Comparison of ENCODE assay signal across 9 mouse cellular contexts in the genomic region with DNA sequence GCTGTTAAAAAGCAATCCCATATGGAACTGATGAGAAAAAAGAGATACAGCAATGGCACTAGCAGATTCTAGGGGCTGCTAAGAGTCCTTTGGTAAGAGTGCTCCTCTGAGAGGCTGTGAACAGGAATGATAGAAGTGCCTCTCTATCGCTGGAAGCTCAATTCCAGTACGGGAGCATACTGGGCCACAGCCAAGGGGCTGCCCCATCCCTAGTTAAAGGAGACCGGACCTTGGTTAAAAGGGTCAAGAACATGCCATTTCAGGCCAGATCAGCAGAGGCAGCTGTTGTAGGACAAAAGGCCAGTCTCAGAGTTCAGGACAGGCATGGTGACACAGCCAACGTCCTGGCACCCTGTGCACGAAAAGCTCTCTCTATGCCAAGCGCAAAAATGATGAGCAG. TPM values are rescaled to one million over a fixed set of nuclear protein-coding genes. Genes with fewer than 3 reads are reported as not detected.
A peak's percentile ranks its signal among the peaks of the same experiment; 100 is the strongest.
DNase-seq lines count a peak whose midpoint lies in the region; ATAC-seq lines count a peak whose summit lies in the region.
"Had no signal": no experiment of that assay in that cellular context is flagged by ENCODE, and none has a peak within 500 bp of the region (broad histone marks: within the 10 kb centered on the region; RNA-seq: fewer than 3 reads in every experiment).

No protein-coding gene starts in this region.

- H3K36me3 ChIP-seq in forebrain, embryonic 13.5 days (ENCODE audit: poor library complexity, severe bottlenecking) = no peaks in the 10 kb centered on the region
- no peaks in the 10 kb centered on the region for H3K36me3 ChIP-seq in forebrain, embryonic 12.5 days (replicated peaks)
- H3K36me3 ChIP-seq in hindbrain, embryonic 15.5 days = no peaks in the 10 kb centered on the region

- 0 out of 2 replicates have a peak, but pooled peaks cover 9% of the 10 kb centered on the region for H3K27me3 ChIP-seq in forebrain, embryonic 13.5 days
- H3K27me3 ChIP-seq in forebrain, embryonic 12.5 days = peaks cover 27% of the 10 kb centered on the region
- H3K27me3 ChIP-seq in hindbrain, embryonic 15.5 days = no peaks in the 10 kb centered on the region

- H3K4me3 ChIP-seq in forebrain, embryonic 13.5 days = no peak overlapping the region
- H3K4me3 ChIP-seq in forebrain, embryonic 12.5 days (replicated peaks) = no peak overlapping the region
- H3K4me3 ChIP-seq in hindbrain, embryonic 15.5 days = peak overlapping the region; percentile 81
- H3K4me3 ChIP-seq: megakaryocyte, embryonic 14.5 days had no signal

- no peak for ATAC-seq in forebrain, embryonic 13.5 days
- ATAC-seq in forebrain, embryonic 12.5 days (ENCODE audit: low FRiP score) = no peak
- ATAC-seq in hindbrain, embryonic 15.5 days (ENCODE audit: low FRiP score, low read depth) = no peak
- no peak for ATAC-seq in CD4-positive, CD25-positive, alpha-beta regulatory T cell, adult 4 months

- H3K27ac ChIP-seq in forebrain, embryonic 13.5 days = no peak overlapping the region
- no peak overlapping the region for H3K27ac ChIP-seq in forebrain, embryonic 12.5 days
- H3K27ac ChIP-seq in hindbrain, embryonic 15.5 days (replicated peaks) = peak overlapping the region; percentile 74; the same call in 1 of the 2 replicates

- H3K9me3 ChIP-seq in forebrain, embryonic 13.5 days (replicated peaks) = no peaks in the 10 kb centered on the region
- no peaks in the 10 kb centered on the region for H3K9me3 ChIP-seq in forebrain, embryonic 12.5 days
- no peaks in the 10 kb centered on the region for H3K9me3 ChIP-seq in hindbrain, embryonic 15.5 days

- WGBS in forebrain, embryonic 13.5 days = 86% methylated on average over 6 of the region's 6 CpGs
- WGBS in forebrain, embryonic 12.5 days = 85% methylated on average over 6 of the region's 6 CpGs
- 73% methylated on average over 6 of the region's 6 CpGs for WGBS in hindbrain, embryonic 15.5 days

- peak overlapping the region; percentile 91; the same call in 1 of the 2 replicates for H3K4me2 ChIP-seq in forebrain, embryonic 13.5 days
- no peak overlapping the region for H3K4me2 ChIP-seq in forebrain, embryonic 12.5 days
- H3K4me2 ChIP-seq in hindbrain, embryonic 15.5 days = peak overlapping the region; percentile 97

- H3K4me1 ChIP-seq in forebrain, embryonic 13.5 days = peaks cover 14% of the 10 kb centered on the region
- H3K4me1 ChIP-seq in forebrain, embryonic 12.5 days = peaks cover 6% of the 10 kb centered on the region; the same call in 1 of the 2 replicates
- peaks cover 39% of the 10 kb centered on the region for H3K4me1 ChIP-seq in hindbrain, embryonic 15.5 days (replicated peaks)

- H3K9ac ChIP-seq in forebrain, embryonic 13.5 days = no peak overlapping the region
- no peak overlapping the region for H3K9ac ChIP-seq in forebrain, embryonic 12.5 days
- H3K9ac ChIP-seq in hindbrain, embryonic 15.5 days = peak overlapping the region; percentile 94; the same call in 1 of the 2 replicates

- peak; percentile 21 to 25 for DNase-seq in kidney, postnatal 4 days
- no peak for DNase-seq in kidney, adult 11 months
- peak; percentile 48 for DNase-seq in cerebellum, adult 8-10 months
- DNase-seq in urinary bladder, adult 18-20 months (ENCODE audit: low spot score in 2 of 2) = no peak

RNA-seq across cellular contexts. Expression of a gene that starts 1.4 kb away (rescaled TPM):
- 3.5 and 3.6 TPM in 2 replicates for polyA plus RNA-seq in forebrain, embryonic 13.5 days (2015; fragmentation: Nextera tagmentation; extraction: Ambion mirVana)
- polyA plus RNA-seq in forebrain, embryonic 12.5 days (2016; fragmentation: Nextera tagmentation; extraction: Ambion mirVana) = 2.2 and 3.0 TPM in 2 replicates
- 21.2 and 24.7 TPM in 2 replicates for polyA plus RNA-seq in hindbrain, embryonic 15.5 days (2015; fragmentation: Nextera tagmentation; extraction: Ambion mirVana)
- not detected for polyA plus RNA-seq in CD4-positive, CD25-positive, alpha-beta regulatory T cell, adult 4 months (2017; shearing (Covaris generic))

RNA-seq across cellular contexts. Expression of a gene that starts 26.2 kb away (rescaled TPM):
- polyA plus RNA-seq in forebrain, embryonic 13.5 days (2015; fragmentation: Nextera tagmentation; extraction: Ambion mirVana) = 62.1 and 64.2 TPM in 2 replicates
- polyA plus RNA-seq in forebrain, embryonic 12.5 days (2016; fragmentation: Nextera tagmentation; extraction: Ambion mirVana) = 62.4 and 67.4 TPM in 2 replicates
- 71.4 and 73.0 TPM in 2 replicates for polyA plus RNA-seq in hindbrain, embryonic 15.5 days (2015; fragmentation: Nextera tagmentation; extraction: Ambion mirVana)
- polyA plus RNA-seq in CD4-positive, CD25-positive, alpha-beta regulatory T cell, adult 4 months (2017; shearing (Covaris generic)) = 1 to 10 TPM; 1.8 to 2.1 TPM

Comparison
In these comparisons a context has a peak if more than half of its experiments do, and no peak if none do; other contexts are left out.
1. DNase-seq: peak in kidney, postnatal 4 days (2 of 2) and cerebellum, adult 8-10 months (single experiment); none in kidney, adult 11 months (single experiment) and urinary bladder, adult 18-20 months (0 of 2).
2. RNA of a gene that starts 26.2 kb away (polyA plus RNA-seq): 71.4 to 73.0 TPM in hindbrain, embryonic 15.5 days, 62.4 to 67.4 TPM in forebrain, embryonic 12.5 days and 62.1 to 64.2 TPM in forebrain, embryonic 13.5 days; 1.8 to 2.1 TPM in CD4-positive, CD25-positive, alpha-beta regulatory T cell, adult 4 months; every median in the first group is over 10 times any median in the second.